Mouse (Mus musculus): ENCODE data around the gene Hacd2. TPM values are rescaled to one million over a fixed set of nuclear protein-coding genes. Genes with fewer than 3 reads are reported as not detected.

Hacd2 gene
- total RNA-seq, 2 experiments from 2014 or later, result 8.9 to 34.3 TPM

DNA sequence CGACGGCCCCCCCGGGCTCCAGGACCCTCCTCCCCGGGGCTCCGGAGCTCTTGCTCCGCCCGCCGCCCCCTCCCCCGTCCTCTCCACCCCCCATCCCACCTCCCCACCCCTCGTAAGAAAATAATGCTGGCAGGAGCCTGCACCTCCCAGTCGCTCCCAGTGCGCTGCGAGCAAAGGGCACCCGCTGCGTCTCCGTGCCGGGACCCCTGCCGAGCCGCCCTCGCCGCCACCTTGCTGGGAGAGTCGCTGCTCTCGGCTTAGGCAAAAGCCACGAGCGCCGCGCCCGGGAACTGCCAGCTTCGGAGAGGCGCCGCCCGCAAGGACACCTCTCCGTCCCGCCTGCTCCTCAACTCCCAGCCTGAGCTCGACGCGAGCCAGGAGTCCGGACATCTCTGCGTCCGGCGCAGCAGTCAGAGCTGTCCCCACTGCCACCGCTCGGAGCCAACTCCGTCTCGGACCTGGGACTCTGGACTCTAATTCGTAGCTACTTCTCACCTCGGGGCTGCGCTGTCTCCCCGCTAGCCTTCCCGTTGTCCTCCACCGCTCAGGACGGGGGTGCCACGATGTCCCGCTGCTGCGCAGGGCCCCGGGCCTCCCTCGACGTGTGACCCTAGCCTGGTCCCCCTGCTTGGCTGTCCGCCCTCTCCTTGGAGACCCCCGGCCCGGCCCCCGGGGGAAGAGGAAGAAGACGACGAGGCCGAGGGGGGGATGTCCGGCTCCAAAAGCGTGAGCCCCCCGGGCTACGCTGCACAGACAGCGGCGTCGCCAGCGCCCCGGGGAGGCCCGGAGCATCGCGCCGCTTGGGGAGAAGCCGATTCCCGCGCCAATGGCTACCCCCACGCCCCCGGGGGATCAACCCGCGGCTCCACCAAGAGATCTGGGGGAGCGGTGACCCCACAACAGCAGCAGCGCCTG is 133.4 kb downstream of the Hacd2 start:
- ATAC-seq (replicated peaks; ENCODE audit: low FRiP score, low TSS enrichment, poor library complexity, severe bottlenecking), result 0 out of 2 replicates have a peak, but pooled peaks have one; percentile 13

DNA sequence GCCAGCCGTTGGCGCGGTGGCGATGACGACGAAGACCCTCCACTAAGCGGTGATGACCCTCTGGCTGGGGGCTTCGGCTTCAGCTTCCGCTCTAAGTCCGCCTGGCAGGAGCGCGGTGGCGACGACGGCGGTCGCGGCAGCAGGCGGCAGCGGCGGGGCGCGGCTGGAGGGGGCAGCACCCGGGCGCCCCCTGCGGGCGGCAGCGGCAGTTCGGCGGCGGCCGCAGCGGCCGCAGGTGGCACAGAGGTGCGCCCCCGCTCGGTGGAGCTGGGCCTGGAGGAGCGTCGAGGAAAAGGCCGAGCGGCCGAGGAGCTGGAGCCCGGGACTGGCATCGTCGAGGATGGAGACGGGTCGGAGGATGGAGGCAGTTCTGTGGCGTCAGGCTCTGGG is 134.1 kb downstream of the Hacd2 start:
- ATAC-seq (replicated peaks; ENCODE audit: low FRiP score, low TSS enrichment, poor library complexity, severe bottlenecking), result peak; percentile 44; the same call in 1 of the 2 replicates

DNA sequence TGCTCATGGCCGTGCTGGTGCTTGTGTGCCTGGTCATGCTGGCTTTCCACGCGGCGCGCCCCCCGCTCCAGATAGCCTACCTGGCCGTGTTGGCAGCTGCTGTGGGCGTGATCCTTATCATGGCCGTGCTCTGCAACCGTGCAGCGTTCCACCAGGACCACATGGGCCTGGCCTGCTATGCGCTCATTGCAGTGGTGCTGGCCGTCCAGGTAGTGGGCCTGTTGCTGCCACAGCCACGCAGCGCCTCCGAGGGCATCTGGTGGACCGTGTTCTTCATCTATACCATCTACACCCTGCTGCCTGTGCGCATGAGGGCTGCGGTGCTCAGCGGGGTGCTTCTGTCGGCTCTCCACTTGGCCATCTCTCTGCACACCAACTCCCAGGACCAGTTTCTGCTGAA is 134.6 kb downstream of the Hacd2 start:
- ATAC-seq (replicated peaks; ENCODE audit: low FRiP score, low TSS enrichment, poor library complexity, severe bottlenecking), result no peak

Other genes with a start within 250 kb of the Hacd2 start
- gene Adcy5, start 132.4 kb downstream of the Hacd2 start, total RNA-seq (2014; fragmentation: Nextera tagmentation), result not detected in 2 replicates
- not detected in 2 replicates for gene Adcy5, start 132.4 kb downstream of the Hacd2 start, total RNA-seq (2017)